Mouse (Mus musculus): ENCODE results near the gene Stum. TPM values are rescaled to one million over a fixed set of nuclear protein-coding genes. Genes with fewer than 3 reads are reported as not detected.
A peak's percentile ranks its signal among the peaks of the same experiment; 100 is the strongest.
"Not testable (repeated sequence)": the region's sequence is repeated elsewhere in the genome, so short reads cannot be mapped to it uniquely, and the experiment has no call there.

Stum gene
- polyA plus RNA-seq (2015; fragmentation: Nextera tagmentation; extraction: Ambion mirVana): 0.06 and 0.10 TPM in 2 replicates

DNA sequence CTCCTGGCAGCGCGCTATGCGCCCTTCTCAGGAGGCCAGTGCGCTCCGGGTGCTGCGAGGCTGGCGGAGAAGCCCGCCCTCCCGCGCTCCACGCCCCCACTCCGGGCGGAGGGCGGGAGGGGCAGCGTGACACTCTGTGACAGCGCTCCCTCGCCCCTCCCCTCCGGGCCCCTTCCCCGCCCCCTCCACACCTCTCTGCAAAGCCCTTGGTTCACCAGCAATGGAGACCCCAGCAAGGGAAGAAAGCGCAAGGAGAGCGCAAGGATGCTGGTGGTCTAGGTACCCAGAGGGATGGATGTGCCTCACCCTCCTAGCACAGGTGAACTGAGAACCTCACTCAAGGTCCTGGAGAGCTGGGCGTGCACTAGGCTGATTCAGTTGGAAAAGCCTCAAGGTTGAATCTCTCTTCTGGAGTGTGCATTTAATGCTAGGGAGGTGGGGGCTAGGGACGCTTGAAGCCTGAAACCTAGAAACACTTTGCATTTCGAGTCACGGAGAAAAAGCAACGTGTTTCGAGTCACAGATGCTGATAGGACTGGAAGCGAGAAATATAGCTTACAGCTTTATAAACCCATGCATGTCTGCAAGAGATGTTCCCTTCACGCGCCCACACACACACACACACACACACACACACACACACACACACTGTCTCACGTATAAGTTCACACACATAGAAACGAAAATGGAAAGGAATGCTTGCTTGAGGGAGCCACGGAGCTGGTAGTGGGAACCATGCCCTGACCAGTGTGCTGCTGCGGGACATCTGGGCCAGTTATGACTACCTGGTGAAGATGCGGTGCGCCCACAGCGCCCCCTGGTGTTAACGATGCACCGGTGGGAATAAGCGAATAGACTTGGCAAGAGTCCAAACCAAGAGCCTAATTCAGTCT lies at the start of gene Stum:
Gene Stum (minus strand): TSS at position 106 of the 893 bp plus-strand sequence.
- H3K4me1 ChIP-seq (replicated peaks): peaks cover 11% of the 10 kb centered on the region
- no peaks in the 10 kb centered on the region for H3K9me3 ChIP-seq (replicated peaks)
- 4% methylated on average over 40 of the region's 40 CpGs for WGBS (ENCODE audit: insufficient replicate concordance)
- no peak within 1 kb of the TSS for H3K27ac ChIP-seq (replicated peaks)
- H3K9ac ChIP-seq: no peak within 1 kb of the TSS
- peaks cover 57% of the 10 kb centered on the region for H3K27me3 ChIP-seq
- ATAC-seq (ENCODE audit: insufficient read depth): no peak; the same call in 1 of the 2 replicates
- no peaks in the 10 kb centered on the region for H3K36me3 ChIP-seq (replicated peaks)
- peak within 1 kb of the TSS; percentile 27 for H3K4me3 ChIP-seq (replicated peaks)
- H3K4me2 ChIP-seq: peak within 1 kb of the TSS; percentile 57

DNA sequence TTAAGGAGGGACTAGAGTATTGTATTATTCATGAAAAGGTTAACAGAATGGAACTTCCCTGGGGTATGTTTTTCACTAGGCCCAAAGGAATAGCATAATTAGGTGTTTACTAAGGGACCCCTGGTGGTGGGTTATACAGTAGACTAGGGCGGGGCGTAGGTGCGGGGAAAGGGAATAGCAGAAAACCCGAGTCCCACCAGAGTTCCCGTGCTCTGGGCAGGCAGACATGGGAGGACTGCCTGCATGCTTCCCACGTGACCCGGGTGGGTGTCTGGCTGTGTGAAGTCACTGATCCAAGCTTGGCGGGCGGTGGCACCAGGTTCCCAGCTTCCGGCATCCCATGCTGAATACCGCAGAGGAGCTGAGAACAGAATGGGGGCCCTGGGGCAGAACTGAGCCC lies 49.4 kb upstream of the Stum start:
- Histone ChIP-seq H3K9me3 (replicated peaks) (no peaks in the 10 kb centered on the region), H3K4me1 (replicated peaks) (no peaks in the 10 kb centered on the region), H3K9ac (no peak overlapping the region), H3K27me3 (no peaks in the 10 kb centered on the region), H3K4me3 (replicated peaks) (no peak overlapping the region), H3K36me3 (replicated peaks) (no peaks in the 10 kb centered on the region), H3K27ac (replicated peaks) (no peak overlapping the region), H3K4me2 (no peak overlapping the region)
- no peak for ATAC-seq (ENCODE audit: insufficient read depth)
- WGBS (ENCODE audit: insufficient replicate concordance): 81% methylated on average over 11 of the region's 11 CpGs

DNA sequence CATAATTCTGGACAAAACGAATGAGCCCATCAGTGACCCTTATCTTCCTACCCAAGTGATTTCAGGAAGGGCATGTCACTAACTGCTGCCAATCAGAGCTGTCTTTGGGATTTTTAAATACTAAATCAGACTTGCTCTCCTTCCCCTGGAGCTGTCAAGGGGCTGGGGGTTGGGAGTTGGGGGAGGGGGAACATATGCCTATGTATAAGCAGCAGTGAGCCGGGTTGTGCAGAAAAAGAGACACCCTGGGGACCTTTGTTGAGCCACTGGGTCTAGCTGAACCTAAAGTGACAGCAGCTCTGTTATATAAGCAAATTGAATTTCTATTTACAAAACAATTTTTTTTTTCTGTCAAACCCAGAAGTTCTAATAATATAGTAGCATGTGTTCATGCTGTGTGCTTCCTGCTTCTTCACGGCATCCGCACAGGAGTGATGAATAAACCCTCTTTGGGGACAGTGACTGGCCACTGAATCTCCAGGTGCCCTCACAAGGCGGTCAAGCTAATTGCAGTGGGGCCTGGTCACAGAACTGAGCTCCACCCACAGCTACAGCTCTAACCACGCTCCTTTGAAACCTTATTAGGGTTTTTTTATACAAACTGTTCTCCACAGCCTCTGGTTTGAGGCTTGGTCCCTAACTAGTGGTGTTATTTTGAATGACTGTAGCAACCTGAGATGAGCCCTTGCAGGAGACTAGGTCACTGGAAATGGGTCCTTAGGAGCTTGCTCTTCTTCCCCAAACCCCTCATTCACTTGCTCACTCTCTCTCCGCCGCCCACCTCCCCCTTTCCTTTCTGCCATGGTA lies 47.4 kb upstream of the Stum start:
- Histone ChIP-seq H3K36me3 (replicated peaks) (no peaks in the 10 kb centered on the region), H3K4me2 (no peak overlapping the region), H3K27ac (replicated peaks) (no peak overlapping the region), H3K9ac (no peak overlapping the region), H3K27me3 (no peaks in the 10 kb centered on the region), H3K9me3 (replicated peaks) (no peaks in the 10 kb centered on the region), H3K4me3 (replicated peaks) (no peak overlapping the region), H3K4me1 (replicated peaks) (no peaks in the 10 kb centered on the region)
- WGBS (ENCODE audit: insufficient replicate concordance): 52% methylated on average over 8 of the region's 8 CpGs
- no peak for ATAC-seq (ENCODE audit: insufficient read depth)

DNA sequence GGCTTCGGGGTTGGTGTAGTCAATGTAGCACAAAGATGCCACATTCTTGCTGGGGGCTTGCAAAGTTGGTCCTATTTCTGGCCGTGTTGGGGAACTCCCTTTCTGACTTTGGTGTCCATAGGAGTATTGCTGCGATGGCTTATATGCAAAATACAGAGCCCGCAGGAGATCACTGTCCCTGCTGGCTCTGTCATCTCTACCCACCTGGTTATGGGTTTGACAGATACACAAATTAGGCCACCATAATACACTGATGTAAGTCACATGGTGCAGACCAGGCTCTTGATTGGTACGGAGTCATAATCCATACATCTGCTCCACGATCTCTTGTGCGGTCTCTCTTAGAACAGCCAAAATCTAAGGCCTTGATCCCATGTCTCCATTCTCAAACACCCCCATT lies 46.5 kb upstream of the Stum start:
- Histone ChIP-seq H3K4me2 (no peak overlapping the region), H3K36me3 (replicated peaks) (no peaks in the 10 kb centered on the region), H3K27me3 (no peaks in the 10 kb centered on the region), H3K4me3 (replicated peaks) (no peak overlapping the region), H3K4me1 (replicated peaks) (no peaks in the 10 kb centered on the region), H3K9ac (no peak overlapping the region), H3K9me3 (replicated peaks) (no peaks in the 10 kb centered on the region), H3K27ac (replicated peaks) (no peak overlapping the region)
- no peak for ATAC-seq (ENCODE audit: insufficient read depth)
- 71% methylated on average over 7 of the region's 7 CpGs for WGBS (ENCODE audit: insufficient replicate concordance)

DNA sequence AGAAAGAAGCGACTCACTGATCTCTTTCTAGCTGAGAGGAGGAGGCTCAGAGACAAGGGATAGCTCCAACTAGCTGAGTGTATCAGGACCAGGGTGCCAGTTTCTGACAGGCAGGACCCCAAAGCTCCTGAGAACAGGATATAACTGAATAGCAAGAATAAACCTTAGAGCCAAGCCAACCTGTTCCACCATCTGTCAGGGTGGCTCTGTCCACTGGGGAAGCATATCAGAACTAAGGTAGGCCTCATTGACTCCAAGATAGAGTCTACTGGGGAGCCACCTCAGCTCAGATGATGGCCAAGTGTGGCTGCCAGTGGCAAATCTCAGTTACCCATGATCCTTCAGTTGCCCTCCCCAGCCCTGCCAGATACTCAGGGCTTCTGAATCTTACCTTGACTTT lies 42.0 kb upstream of the Stum start:
- no peak overlapping the region for H3K9ac ChIP-seq
- no peak overlapping the region for H3K4me2 ChIP-seq
- ATAC-seq (ENCODE audit: insufficient read depth): no peak
- whole genome bisulfite sequencing (ENCODE audit: insufficient replicate concordance): 70% methylated on average over 1 of the region's 1 CpGs
- no peak overlapping the region for H3K27ac ChIP-seq (replicated peaks)
- H3K36me3 ChIP-seq (replicated peaks): no peaks in the 10 kb centered on the region
- no peak overlapping the region for H3K4me3 ChIP-seq (replicated peaks)
- no peaks in the 10 kb centered on the region for H3K27me3 ChIP-seq
- H3K9me3 ChIP-seq (replicated peaks): no peaks in the 10 kb centered on the region
- no peaks in the 10 kb centered on the region for H3K4me1 ChIP-seq (replicated peaks)

DNA sequence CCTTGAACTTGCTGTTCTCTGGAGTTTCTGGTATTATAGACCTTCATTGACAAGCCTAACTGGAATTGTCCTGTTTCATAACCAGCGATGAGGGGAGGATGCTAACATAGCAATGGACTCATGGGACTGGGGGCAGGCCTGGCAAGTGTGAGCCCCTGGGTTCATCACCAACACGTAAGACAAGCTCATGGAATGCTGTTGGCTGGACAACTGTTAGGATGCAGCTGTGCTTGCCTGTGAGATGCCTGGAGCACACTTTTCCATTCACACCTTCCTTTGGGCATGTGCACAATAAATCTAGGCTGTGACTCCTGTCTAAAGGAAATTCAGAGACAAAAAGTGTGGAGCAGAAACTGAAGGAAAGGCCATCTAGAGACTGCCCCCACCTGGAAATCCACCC lies 40.0 kb upstream of the Stum start:
- WGBS (ENCODE audit: insufficient replicate concordance): 65% methylated on average over 2 of the region's 2 CpGs
- Histone ChIP-seq H3K9ac (no peak overlapping the region), H3K36me3 (replicated peaks) (no peaks in the 10 kb centered on the region), H3K4me1 (replicated peaks) (no peaks in the 10 kb centered on the region), H3K27ac (replicated peaks) (no peak overlapping the region), H3K9me3 (replicated peaks) (no peaks in the 10 kb centered on the region), H3K4me3 (replicated peaks) (no peak overlapping the region), H3K4me2 (no peak overlapping the region), H3K27me3 (no peaks in the 10 kb centered on the region)
- no peak for ATAC-seq (ENCODE audit: insufficient read depth)

DNA sequence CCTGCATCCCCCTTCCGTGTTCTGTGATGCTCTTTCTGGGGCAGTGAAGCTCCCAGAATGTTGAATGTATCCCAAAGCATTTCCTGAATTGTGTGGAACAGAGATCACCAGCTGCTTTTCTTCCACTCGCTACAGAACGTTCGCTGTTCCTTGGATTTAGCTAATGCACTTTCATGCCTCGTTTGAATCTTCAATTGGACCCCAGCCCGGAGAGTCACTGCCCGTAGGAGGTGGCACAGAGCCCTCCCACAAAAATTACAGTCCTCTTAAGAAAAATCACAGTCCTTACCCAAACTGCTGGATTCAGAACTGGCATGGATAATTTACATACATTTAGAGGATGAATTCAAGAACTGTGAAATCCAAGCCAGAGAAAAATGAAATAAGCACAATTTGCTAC lies 36.9 kb upstream of the Stum start:
- ATAC-seq (ENCODE audit: insufficient read depth): no peak
- no peaks in the 10 kb centered on the region for H3K27me3 ChIP-seq
- H3K9me3 ChIP-seq (replicated peaks): no peaks in the 10 kb centered on the region
- WGBS (ENCODE audit: insufficient replicate concordance): 64% methylated on average over 7 of the region's 7 CpGs
- H3K4me1 ChIP-seq (replicated peaks): no peaks in the 10 kb centered on the region
- H3K36me3 ChIP-seq (replicated peaks): no peaks in the 10 kb centered on the region
- H3K4me3 ChIP-seq (replicated peaks): no peak overlapping the region
- no peak overlapping the region for H3K27ac ChIP-seq (replicated peaks)
- H3K9ac ChIP-seq: no peak overlapping the region
- H3K4me2 ChIP-seq: no peak overlapping the region

DNA sequence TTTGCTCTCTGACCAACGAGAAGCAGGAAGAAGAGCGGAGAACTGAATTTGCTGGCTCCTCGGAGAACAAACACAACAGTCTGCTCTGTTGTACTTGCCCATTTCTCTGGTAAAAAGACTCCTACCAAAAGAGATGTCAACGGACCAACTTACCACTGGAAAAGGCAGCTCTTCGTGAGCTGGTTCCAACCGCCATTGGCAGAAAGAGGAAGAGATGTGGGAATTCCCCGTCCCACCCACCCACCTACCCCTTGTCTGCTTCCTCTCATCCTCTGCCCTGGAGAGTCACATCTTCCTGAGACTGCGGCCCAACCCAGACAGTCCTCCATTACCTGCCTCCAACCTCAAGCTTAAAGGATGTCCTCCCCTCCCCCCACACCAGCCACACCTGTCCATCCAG lies 36.2 kb upstream of the Stum start:
- Histone ChIP-seq H3K27me3 (no peaks in the 10 kb centered on the region), H3K9ac (no peak overlapping the region), H3K4me3 (replicated peaks) (no peak overlapping the region), H3K27ac (replicated peaks) (no peak overlapping the region), H3K4me2 (no peak overlapping the region), H3K4me1 (replicated peaks) (no peaks in the 10 kb centered on the region), H3K9me3 (replicated peaks) (no peaks in the 10 kb centered on the region), H3K36me3 (replicated peaks) (no peaks in the 10 kb centered on the region)
- ATAC-seq (ENCODE audit: insufficient read depth): no peak
- 41% methylated on average over 8 of the region's 8 CpGs for whole genome bisulfite sequencing (ENCODE audit: insufficient replicate concordance)

DNA sequence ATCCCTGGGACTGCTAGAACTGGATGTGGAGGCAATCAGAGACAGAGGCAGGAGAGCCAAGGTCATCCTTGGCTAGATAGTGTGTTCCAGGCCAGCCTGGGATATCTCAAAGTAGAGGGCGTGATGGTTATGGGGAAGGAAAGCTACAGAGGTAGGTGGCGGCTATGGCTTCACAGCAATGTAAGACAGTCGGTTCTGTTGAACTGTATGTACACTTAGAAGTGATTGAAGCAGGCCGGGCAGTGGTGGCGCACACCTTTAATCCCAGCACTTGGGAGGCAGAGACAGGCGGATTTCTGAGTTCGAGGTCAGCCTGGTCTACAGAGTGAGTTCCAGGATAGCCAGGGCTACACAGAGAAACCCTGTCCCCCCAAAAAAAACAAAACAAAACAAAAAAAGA lies 35.6 kb upstream of the Stum start:
- not testable (repeated sequence) for H3K27me3 ChIP-seq; H3K4me2 ChIP-seq; H3K9ac ChIP-seq; ATAC-seq (ENCODE audit: insufficient read depth); H3K27ac ChIP-seq (replicated peaks); H3K36me3 ChIP-seq (replicated peaks); H3K4me1 ChIP-seq (replicated peaks); H3K9me3 ChIP-seq (replicated peaks); H3K4me3 ChIP-seq (replicated peaks)
- WGBS (ENCODE audit: insufficient replicate concordance): 67% methylated on average over 7 of the region's 7 CpGs

DNA sequence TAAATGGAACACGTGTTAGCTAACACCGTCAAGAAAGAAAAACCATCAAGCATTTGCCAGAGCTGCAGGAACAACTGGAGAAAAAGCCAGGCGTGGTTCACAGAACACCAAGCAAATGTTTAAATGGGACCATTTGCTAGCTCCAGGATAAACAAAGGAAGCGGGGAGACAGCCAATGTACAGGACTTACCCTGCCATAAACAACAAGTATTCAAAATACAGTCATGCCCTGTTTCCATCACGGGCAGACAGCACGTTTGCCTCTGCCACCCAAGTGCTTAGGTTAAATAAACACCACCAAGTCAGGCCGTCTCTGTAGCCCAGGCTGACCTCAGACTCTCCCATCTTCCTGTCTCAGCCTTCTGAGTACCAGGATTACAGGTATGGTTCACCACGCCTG lies 35.1 kb upstream of the Stum start:
- no peak overlapping the region for H3K4me2 ChIP-seq
- H3K9ac ChIP-seq: no peak overlapping the region
- H3K4me1 ChIP-seq (replicated peaks): no peaks in the 10 kb centered on the region
- no peak overlapping the region for H3K4me3 ChIP-seq (replicated peaks)
- H3K9me3 ChIP-seq (replicated peaks): no peaks in the 10 kb centered on the region
- WGBS (ENCODE audit: insufficient replicate concordance): 58% methylated on average over 8 of the region's 8 CpGs
- no peaks in the 10 kb centered on the region for H3K27me3 ChIP-seq
- no peak overlapping the region for H3K27ac ChIP-seq (replicated peaks)
- no peaks in the 10 kb centered on the region for H3K36me3 ChIP-seq (replicated peaks)
- ATAC-seq (ENCODE audit: insufficient read depth): no peak

DNA sequence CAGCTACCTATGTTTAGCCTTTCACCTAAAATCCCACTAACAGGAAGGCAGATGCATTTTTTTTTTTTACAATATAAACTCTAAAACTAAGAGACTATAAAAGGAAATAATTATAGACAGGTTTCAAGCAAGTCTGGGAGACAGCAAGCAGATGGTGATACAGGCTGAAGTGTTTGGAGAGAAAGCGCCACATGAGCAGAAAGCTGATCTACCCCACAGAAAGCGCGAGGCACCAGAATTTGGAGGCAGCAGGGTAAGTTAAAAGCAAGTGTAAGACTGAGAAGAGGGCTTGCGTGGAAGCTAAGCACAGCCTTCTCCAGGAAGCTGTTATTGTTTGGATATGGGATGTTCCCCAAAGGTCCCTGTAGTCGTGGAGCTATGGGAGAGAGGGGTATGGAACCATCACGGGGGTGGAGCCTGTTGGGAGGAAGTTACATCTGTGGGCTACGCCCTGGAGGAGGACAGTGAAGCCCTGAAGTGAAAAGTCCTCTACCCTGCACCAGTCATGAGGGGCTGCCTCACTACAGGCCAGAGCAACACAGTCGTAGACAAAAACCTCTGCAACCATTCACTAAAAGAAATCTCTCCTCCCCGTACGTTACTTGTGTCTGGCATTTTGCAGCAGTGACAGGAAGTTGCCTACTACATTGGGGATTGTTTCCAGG lies 34.2 kb upstream of the Stum start:
- Histone ChIP-seq H3K27me3 (no peaks in the 10 kb centered on the region), H3K9me3 (replicated peaks) (no peaks in the 10 kb centered on the region), H3K4me1 (replicated peaks) (no peaks in the 10 kb centered on the region), H3K36me3 (replicated peaks) (no peaks in the 10 kb centered on the region), H3K4me2 (no peak overlapping the region), H3K4me3 (replicated peaks) (no peak overlapping the region), H3K27ac (replicated peaks) (no peak overlapping the region), H3K9ac (no peak overlapping the region)
- no peak for ATAC-seq (ENCODE audit: insufficient read depth)
- WGBS (ENCODE audit: insufficient replicate concordance): 53% methylated on average over 10 of the region's 10 CpGs
